Mouse (Mus musculus) MN1 (cell line): ENCODE data around the gene A530032D15Rik.
"Not testable (repeated sequence)": the region's sequence is repeated elsewhere in the genome, so short reads cannot be mapped to it uniquely, and the experiment has no call there.

Source experiments
- DNase-seq: peaks from one replicate; pipeline ENCODE4 v3.0.0-alpha.2; 2016; ENCODE audit warnings: low spot score

Gene A530032D15Rik

DNA sequence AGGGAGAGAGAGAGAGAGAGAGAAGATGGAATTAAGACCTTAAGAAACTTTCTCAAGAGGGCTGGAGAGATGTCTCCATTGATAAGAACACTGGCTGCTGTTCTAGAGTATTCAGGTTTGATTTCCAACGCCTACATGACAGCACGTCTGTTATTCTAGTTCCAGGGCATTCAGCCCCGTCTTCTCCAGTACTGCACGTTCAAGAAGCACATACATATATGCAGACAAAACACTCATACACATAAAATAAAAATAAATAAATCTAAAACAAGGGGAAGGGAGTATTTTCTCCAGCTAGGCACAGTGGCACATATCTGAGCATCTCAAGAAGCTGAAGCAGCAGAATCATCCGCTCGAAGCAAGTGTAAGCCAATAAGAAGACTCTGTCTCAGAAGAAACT lies 73.9 kb downstream of the A530032D15Rik start:
- peak; percentile 2 for DNase-seq

DNA sequence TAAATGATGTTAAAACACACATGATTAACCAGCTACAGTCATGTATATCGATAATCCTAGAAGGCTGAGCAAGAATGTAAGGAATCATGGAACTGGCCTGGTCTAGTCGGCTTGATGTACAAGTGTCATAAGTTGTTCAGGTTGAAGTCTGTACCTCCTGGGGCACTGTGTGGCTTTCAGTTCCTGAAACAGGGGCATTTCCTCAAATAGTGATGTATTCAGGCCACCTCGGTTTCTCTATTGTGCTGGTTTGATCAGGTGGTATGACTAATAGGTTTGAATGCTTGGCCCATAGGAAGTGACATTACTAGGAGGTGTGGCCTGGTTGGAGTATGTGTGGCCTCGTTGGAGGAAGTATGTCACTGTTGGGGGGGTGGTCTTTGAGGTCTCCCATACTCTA lies 75.3 kb downstream of the A530032D15Rik start:
- not testable (repeated sequence) for DNase-seq

DNA sequence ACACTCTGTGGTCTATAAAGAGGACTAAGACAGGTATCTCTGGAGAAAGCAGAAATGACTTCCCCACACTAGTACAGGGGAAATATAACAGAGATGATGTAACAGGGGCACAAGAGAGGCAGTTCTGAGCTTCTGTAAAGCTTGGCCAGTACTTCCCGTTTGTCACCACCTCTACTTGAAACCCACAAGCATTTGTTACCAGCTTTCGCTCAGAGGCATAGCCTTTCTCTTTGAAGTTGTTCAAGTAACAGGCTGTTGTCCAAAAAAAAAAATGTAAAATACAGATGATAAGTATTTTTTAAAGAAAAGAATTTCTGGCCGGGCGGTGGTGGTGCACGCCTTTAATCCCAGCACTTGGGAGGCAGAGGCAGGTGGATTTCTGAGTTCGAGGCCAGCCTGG lies 76.0 kb downstream of the A530032D15Rik start:
- not testable (repeated sequence) for DNase-seq
